Mouse (Mus musculus) lung, postnatal 0 days (tissue): Measurements from ENCODE around the gene Sp110.
"Not testable (repeated sequence)": the region's sequence is repeated elsewhere in the genome, so short reads cannot be mapped to it uniquely, and the experiment has no call there.

Experiments used
- CTCF ChIP-seq: IDR thresholded peaks from 2 replicates; pipeline ENCODE4 v1.5.1; 2016; ENCODE audit warnings: antibody characterized with exemption, mild to moderate bottlenecking
- EP300 ChIP-seq: IDR thresholded peaks from 2 replicates; pipeline ENCODE4 v1.6.1; 2016; ENCODE audit warnings: antibody characterized with exemption, mild to moderate bottlenecking, control low read depth

DNA sequence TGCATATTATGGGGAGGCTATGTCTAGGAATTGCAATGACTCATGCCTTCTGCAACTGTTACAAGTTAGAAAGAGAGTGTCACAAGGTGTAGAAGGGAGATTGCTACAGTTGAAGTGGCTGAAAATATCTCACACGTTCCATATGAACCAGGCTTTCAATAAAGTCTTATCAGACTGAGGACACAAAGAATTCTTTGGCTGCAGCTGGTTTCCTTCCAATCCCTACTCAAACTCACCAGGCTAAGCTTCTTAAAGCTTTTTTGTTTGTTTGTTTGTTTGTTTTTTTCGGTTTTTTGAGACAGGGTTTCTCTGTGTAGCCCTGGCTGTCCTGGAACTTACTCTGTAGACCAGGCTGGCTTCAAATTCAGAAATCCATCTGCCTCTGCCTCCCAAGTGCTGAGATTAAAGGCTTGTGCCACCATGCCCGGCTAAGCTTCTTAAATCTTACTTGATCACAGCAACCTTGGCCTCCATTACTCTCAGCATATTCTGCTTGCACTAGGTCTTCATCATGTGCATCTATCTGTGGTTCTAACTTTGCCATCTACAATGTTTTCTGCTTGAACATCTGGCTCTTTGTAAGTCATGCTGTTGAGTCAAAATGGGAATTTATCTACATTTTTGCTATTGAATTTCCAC is 20.1 kb downstream of the Sp110 start:
- not testable (repeated sequence) for TF ChIP-seq CTCF, EP300
